In the genomic region with DNA sequence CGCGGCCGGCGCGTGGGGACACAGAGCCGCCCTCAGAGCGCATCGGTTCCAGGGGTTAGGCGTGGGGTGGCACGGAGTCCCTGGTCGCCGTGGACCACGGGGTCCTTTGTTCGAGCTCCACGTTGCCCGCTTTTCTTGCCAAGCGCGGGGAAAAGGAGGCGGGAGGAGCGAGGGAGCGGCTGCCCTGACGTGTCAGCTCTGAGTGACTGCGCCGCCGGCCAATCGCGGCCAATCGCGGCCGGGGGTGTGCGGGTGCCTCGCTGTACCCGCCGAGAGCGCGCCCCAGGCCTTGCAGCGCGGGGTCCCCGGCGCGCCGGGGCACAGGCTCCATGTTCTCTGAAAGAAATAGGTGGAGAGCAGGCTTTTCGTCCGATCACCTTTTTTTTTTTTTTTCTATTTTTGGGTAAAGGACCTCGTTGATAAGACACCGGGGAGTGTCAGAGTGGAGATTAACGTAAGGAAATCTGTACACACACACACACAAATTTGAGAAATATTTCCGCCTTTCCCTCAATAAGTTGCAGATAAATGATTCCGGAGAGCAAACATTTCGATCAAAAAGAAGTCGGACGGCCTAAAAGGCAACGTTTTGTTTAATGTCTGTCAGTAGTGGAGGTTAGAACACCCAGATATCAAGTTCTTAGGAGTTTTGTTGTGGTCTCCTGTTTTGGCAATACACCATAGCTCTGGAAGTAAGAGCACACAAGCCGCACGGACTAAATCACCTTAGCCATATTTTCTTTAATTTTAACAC, we compare ENCODE assay signal across 1 mouse cellular context.
TF ChIP-seq lines count a peak whose summit lies in the region.

No protein-coding gene starts in this region.

TF ChIP-seq in MEL, 35 proteins besides CTCF, POLR2A, EP300 and RAD21 (continued from another document):
- TF ChIP-seq MAX (IDR thresholded peaks at IDR 0.05; ENCODE audit: low read length) (peak; percentile 85), USF2 (IDR thresholded peaks at IDR 0.05; ENCODE audit: borderline replicate concordance in 1 of 2, insufficient read depth in 1 of 2, low read depth in 1 of 2, low read length in 2 of 2) (no peak), BHLHE40 (IDR thresholded peaks at IDR 0.05; ENCODE audit: borderline replicate concordance, low read depth, low read length) (no peak), ETS1 (IDR thresholded peaks at IDR 0.05; ENCODE audit: low read depth, low read length) (peak; percentile 56), UBTF (IDR thresholded peaks at IDR 0.05; ENCODE audit: borderline replicate concordance, insufficient read depth, low read depth, low read length) (no peak), NRF1 (IDR thresholded peaks at IDR 0.05; ENCODE audit: insufficient read depth, low read depth, low read length, poor library complexity, severe bottlenecking) (0 out of 2 replicates have a peak, but pooled peaks have one; percentile 15), MYC (IDR thresholded peaks at IDR 0.05; ENCODE audit: low read depth, low read length) (peak; percentile 68; the same call in 1 of the 2 replicates), ZC3H11A (IDR thresholded peaks at IDR 0.05; ENCODE audit: low read depth, low read length) (no peak), USF1 (IDR thresholded peaks at IDR 0.05; ENCODE audit: low read depth, low read length) (no peak), MXI1 (IDR thresholded peaks at IDR 0.05; ENCODE audit: low read depth, low read length) (peak; percentile 81), ZNF384 (IDR thresholded peaks at IDR 0.05; ENCODE audit: low read depth, low read length) (peak; percentile 88), JUND (IDR thresholded peaks at IDR 0.05; ENCODE audit: low read depth, low read length) (no peak), GATA1 (IDR thresholded peaks at IDR 0.05; ENCODE audit: low read depth, low read length) (peak; percentile 47; the same call in 1 of the 2 replicates)
TF ChIP-seq in MEL: peak in this region for 16.
